Mouse (Mus musculus) gonadal fat pad, adult 2 months (tissue): Measurements from ENCODE around the gene Spred1. TPM values are rescaled to one million over a fixed set of nuclear protein-coding genes. Genes with fewer than 3 reads are reported as not detected.

ENCODE experiments used
- DNase-seq: peaks from one replicate; pipeline ENCODE4 v3.0.0-alpha.2; 2012; ENCODE audit warnings: low read depth
- polyA plus RNA-seq: library from polyadenylated mRNA; depleted of rRNA; stranded (reverse); fragments of >200 nt; gene quantifications from 2 replicates; pipeline ENCODE4 v1.2.3, GENCODE M21; 2012; rRNA removed

The Spred1 gene
- polyA plus RNA-seq = 5.4 and 7.8 TPM in 2 replicates

GRCm38 (mm10) chr2:117121212-117121983, at the start of gene Spred1:
Gene Spred1 (plus strand): TSS chr2:117121374.
- DNase-seq = no peak

GRCm38 (mm10) chr2:117071596-117071995, 49.6 kb upstream of the Spred1 start:
- DNase-seq = no peak

GRCm38 (mm10) chr2:117078711-117079110, 42.5 kb upstream of the Spred1 start:
- no peak for DNase-seq

GRCm38 (mm10) chr2:117079621-117080020, 41.6 kb upstream of the Spred1 start:
- no peak for DNase-seq

GRCm38 (mm10) chr2:117086002-117086765, 35.0 kb upstream of the Spred1 start:
- DNase-seq = no peak

GRCm38 (mm10) chr2:117086766-117087457, 34.3 kb upstream of the Spred1 start:
- no peak for DNase-seq

- peak; percentile 85 for DNase-seq
Observed at GRCm38 (mm10) chr2:117087458-117087820, 33.7 kb upstream of the Spred1 start.

- DNase-seq = no peak
Observed at GRCm38 (mm10) chr2:117089482-117089881, 31.7 kb upstream of the Spred1 start.

- DNase-seq = no peak
Observed at GRCm38 (mm10) chr2:117090061-117090460, 31.1 kb upstream of the Spred1 start.

GRCm38 (mm10) chr2:117092946-117093401, 28.2 kb upstream of the Spred1 start:
- DNase-seq = no peak

- no peak for DNase-seq
Observed at GRCm38 (mm10) chr2:117095491-117095890, 25.7 kb upstream of the Spred1 start.

GRCm38 (mm10) chr2:117097305-117097704, 23.9 kb upstream of the Spred1 start:
- DNase-seq = no peak

GRCm38 (mm10) chr2:117099316-117099715, 21.9 kb upstream of the Spred1 start:
- DNase-seq = no peak

- DNase-seq = no peak
Observed at GRCm38 (mm10) chr2:117103461-117103860, 17.7 kb upstream of the Spred1 start.

GRCm38 (mm10) chr2:117105407-117105806, 15.8 kb upstream of the Spred1 start:
- no peak for DNase-seq

GRCm38 (mm10) chr2:117108059-117108458, 13.1 kb upstream of the Spred1 start:
- no peak for DNase-seq

- no peak for DNase-seq
Observed at GRCm38 (mm10) chr2:117109296-117109695, 11.9 kb upstream of the Spred1 start.

- no peak for DNase-seq
Observed at GRCm38 (mm10) chr2:117110355-117110866, 10.8 kb upstream of the Spred1 start.

GRCm38 (mm10) chr2:117113262-117113661, 7.9 kb upstream of the Spred1 start:
- no peak for DNase-seq

GRCm38 (mm10) chr2:117113762-117114161, 7.4 kb upstream of the Spred1 start:
- DNase-seq = no peak

GRCm38 (mm10) chr2:117118516-117118915, 2.7 kb upstream of the Spred1 start:
- DNase-seq = no peak
